Mouse (Mus musculus): ENCODE results near the gene Ankrd13c.
"Not testable (repeated sequence)": the region's sequence is repeated elsewhere in the genome, so short reads cannot be mapped to it uniquely, and the experiment has no call there.

Gene Ankrd13c

DNA sequence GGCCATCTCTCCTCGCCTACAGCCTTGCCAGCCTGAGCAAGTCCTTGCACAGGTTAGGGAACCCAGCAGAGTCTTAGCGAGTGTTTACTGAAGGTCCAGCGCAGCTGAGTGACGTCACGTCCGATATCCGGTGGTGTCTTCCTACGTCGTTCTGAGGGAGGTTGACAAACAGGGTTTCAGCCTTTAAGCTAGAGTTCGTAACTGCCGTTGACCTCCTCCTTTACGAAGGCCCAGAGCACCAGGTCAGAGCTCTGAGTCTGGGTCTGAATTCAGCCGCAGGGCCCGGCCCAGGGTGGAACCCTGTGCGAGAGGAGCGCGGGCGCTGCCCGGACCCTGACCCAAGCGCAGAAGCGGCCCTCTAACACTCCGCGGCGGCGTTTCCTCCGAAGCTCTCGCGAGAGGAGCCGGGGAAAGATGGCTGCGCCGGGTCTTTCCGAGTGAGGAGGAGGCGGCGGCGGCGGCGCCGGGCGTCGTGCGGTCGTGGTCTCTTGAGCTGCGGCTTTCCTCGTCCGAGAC, at the start of gene Ankrd13c:
TSS of gene Ankrd13c (plus strand) at position 397 of the 516 bp plus-strand sequence.
- peak; percentile 92 for DNase-seq

DNA sequence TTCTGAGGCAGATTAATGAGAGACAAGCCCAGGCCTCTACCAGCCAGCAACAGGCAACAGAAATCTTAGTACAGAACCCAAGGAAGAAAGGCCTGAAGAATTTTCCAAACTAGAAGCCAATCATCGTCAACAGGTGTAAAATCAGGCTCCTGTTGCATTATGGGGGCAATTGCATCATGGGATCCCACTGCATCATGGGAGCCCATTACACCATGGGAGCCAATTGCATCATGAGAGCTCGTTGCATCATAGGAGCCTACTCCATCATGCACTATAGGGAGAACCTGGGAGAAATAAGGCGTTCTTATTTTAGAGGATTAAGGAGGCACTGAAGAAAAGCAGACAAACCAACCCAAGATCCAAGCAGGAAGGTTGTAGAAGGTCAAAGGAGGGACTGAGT, 49.4 kb upstream of the Ankrd13c start:
- DNase-seq: no peak

DNA sequence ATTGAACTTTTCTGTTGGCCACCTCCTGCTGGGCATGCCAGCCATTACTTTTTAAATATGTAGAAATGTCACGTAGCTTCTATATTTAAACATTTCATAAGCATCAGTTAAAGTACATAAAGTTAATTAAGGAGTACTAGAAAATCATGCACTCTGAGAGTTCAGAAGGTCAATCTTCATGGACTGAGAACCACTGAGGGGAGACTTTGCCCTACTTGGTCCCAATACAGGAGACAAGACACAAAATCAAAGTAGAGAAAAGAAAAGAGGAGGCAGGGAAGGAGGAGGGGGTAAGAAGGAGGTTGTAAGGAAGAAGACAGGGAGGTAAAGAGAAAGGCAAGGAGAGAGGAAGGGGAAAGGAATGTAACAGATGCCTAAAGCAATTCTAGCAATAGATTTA, 47.1 kb upstream of the Ankrd13c start:
- no peak for DNase-seq

DNA sequence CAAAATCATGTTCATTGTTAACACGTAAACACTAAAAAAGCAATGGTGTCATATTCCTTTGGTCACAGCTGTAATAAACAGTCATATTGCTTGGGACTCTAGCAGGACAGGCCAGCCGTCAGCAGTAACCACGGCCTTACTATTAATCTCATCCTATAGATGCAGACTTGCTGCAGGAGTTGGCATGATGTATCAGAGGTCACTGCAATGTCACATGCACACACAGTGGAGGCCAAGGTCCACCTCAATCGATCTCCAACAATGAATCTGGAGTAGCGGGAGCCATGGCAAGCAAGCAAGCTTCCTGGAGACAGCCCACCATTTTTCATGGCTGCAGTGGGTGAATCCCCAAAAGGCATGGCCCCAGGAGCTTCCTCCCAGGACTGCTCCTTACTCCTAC, 45.3 kb upstream of the Ankrd13c start:
- DNase-seq: no peak

DNA sequence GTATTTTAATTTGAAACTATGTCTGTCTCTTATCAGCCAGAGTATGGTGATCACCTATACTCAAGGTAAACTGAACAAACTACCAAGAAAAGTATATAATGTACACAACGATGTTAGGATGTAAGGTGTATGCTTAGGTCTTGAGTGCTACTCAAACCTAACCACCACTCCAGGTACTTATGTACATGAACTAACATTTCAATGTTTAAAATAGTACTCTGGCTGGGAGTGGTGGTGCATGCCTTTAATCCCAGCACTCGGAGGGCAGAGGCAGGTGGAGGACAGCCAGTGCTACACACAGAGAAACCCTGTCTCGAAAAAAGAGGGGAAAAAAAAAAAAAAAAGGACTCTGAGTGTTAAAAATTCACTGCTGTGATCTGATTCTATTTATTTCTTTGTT, 38.9 kb upstream of the Ankrd13c start:
- no peak for DNase-seq

DNA sequence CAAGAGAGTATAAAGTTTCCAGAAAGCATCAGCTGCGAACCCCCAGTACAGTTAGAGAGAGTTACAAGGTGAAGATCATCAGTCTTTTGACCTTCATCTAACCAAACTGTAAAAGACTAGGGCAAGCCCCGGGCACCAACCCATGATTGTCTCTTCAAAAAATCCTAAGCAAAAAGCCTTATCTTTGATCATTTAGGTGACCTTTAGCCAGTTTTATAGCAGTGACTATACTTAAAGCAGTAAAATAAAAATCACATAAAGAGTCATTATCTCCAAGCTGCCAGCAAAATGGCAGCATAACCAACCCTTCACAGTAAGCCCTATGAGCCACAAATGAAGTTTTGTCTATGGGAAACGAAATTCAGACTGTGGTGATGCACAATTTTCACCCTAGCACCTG, 36.8 kb upstream of the Ankrd13c start:
- no peak for DNase-seq

DNA sequence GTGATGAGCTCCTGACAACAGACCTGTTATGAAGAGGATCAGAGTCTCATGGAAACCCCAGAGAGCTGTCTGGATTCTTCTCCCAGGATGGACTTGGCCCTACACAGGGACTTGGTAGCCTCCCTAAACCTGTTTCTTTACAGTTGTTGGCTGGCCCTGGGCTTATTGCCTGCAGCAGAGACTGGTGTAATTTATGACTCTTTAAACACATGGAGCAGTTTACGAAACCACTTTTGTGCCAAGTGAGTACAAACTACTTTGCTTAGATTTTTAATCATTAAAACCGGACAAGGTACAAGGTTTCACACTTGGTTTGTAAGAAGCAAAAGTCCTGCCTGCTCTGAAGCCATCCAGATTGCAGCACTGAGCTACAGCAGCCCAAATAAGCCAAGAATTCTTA, 34.9 kb upstream of the Ankrd13c start:
- peak; percentile 75 for DNase-seq

DNA sequence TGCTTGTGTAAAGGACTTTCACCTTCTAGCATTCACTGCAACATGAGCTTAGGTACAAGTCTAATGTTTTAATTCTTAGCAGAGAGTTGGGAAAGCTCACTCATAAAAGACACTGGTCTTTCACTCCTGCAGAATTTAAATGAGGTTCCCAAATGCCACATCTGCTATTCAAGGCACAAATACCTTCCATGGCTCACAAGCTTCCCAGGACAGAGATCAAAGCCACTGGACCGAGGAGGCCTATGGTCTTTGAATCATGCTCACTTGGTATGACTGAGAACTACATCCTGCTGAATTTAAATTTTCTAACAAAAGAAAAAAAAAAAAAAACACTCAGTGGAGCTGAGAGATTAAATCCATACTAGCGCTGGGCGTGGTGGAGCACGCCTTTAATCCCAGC, 30.7 kb upstream of the Ankrd13c start:
- DNase-seq: peak; percentile 78

DNA sequence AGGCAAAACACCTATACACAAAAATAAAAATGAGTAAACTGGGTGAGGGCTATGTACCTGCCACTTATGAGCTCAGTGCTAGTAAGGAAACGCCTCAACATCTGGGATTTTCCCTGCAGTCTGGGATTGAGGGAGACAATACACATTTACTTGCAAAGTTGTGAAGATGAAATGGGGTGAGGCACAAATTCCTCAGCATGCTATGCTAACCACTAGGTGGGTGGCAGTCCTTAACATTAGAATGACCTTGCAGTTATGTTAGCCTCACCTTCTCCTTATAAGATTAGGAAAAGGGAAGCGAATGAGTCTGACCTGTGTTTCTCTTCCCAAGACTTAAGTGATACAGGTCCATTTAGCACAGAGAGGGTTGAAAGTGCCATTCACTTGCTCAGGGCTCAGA, 25.7 kb upstream of the Ankrd13c start:
- DNase-seq: no peak

DNA sequence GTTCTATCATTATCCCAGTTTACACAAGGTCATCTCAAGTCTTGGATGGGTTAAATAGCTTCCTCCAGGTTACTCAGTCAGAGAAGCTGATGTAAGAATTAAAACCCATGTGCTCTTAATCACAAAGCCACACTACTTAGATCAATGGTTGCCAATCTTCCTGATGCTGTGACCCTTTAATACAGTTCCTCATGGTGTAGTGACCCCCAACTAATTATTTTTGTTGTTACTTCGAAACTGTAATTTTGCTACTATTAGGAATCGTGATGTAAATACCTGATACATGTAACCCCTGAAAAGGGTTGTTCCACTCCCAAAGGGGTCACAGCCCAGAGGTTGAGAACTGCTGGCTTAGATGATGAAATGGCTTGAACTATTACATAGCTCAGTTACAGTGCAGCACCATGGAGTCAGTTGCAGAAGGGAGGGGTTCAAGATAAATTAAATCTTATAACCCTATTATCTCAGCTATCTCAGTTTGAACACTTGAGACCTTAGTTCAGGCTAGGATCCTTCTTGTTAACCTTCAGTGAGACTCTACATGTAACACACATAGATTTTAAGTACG, 23.7 kb upstream of the Ankrd13c start:
- no peak for DNase-seq

DNA sequence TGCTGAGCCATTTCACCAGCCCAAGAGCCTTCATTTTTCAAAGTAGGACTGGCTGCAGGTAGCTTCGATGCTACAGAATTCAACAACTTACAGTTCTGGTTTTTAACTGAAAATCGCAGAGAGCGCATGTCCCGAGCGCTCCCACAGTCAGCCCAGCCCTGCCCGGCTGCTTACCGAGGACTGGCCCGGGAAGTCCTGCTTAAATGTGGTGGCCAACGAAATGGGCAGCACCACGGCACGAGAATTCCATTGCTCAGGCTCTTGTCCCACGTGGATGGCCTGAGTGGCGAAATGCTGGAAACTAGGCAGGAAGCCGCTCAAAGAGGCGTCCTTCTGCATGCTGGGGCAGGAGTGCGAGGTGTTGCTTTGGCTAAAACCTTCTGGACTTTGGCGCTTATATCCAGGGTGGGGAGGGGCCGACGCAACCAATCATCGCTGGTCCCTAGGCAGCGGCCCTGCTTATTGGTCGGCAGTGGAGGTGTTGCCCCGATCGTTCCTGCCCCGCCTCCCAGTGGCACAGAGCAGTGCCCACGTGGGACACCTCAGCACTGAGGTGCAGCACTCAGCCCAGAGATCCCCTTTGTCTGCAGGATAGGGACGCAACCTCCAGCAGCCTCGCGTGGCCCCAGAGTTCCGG, 22.2 kb upstream of the Ankrd13c start, which contains the start of gene Cth:
TSS of gene Cth (minus strand) at position 386 of the 637 bp plus-strand sequence.
- DNase-seq: peak; percentile 98

DNA sequence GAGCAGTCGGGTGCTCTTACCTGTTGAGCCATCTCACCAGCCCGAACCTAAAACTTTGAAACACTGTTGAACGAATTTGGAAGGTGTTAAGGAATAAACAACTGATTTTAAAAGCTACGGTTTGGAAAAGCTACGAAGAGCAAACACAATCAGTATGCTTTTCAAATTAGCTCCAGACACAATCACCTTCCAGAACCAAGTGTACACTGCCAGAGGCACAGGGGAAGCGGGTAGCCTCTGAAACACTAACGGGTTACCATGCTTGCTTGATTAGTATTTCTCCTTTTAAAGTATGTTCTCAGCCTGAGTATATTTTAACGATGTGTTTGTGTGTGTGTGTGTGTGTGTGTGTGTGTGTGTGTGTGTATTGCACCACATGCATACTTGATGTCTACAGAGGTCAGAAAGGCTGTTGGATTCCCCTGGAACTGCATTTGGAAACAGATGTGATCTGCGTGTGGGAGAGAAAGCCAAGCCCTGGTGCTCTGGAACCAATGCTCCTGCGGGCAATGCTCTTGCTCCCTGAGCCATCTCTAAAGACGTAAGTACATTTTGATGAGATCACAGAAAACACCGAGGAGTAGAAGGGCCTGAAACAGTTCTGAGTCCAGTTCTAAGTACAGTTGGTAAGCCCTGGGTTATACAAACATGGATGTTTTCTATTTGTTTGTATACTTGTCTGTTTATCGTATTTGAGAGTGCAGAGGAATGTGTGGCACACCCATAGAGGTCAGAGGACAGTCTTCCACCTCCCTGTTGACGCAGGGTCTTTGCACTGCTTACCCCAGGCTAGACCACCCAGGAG, 21.1 kb upstream of the Ankrd13c start:
- DNase-seq: peak; percentile 26

DNA sequence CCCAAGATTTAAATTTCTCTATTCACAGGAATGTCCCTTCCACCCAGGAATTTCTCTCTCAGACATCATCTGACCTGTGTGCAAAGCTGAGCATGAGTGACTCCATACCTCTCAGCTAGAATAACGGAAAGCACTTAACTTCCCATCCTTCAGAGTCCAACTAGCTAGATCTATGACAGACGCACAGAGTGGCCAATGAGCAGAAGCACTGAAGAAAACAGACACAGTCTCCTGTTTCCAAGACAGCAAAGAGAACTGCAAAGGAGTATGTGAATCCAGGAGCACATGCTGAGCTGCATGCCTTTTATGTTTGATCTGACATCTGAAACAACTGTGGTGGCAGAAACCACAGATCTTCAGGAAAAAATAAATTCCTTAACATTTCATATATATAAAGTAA, 20.3 kb upstream of the Ankrd13c start:
- no peak for DNase-seq

DNA sequence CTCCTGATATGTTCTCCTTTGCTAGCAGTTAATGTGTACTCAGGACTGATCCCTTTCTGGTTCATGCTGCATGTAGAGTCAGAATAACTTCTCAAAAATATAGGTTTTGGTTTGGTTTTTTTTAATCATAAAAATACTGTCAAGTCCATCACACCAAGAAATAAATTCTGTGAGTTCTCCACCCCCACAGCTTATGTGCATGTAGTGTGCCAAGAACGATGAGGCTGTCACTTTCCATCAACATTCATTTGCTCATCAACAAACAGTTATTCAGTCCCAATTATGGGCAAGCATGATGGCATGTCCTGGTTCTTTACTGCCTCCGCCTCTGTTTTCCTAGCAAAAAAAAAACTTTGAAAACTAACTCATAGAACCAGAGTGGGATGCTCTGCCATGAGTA, 18.3 kb upstream of the Ankrd13c start:
- DNase-seq: no peak

DNA sequence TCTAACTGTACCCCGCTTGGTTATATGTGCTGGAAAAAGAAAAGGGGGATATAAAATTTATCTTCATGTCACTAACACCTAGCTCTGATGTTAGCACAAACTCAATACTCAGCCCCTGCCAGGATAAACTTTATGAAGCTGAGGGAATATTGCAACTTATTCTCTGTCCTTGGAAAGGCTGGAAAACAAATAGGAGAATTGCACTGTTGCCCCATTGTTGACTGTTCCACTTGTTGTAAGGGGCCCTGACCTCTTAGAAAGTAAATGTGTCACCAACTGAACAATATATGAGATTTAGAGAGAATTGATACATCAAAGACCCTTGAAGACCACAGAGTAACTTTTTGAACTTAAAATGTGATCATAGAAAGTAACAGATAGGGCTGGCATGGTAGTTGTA, 17.6 kb upstream of the Ankrd13c start:
- no peak for DNase-seq

DNA sequence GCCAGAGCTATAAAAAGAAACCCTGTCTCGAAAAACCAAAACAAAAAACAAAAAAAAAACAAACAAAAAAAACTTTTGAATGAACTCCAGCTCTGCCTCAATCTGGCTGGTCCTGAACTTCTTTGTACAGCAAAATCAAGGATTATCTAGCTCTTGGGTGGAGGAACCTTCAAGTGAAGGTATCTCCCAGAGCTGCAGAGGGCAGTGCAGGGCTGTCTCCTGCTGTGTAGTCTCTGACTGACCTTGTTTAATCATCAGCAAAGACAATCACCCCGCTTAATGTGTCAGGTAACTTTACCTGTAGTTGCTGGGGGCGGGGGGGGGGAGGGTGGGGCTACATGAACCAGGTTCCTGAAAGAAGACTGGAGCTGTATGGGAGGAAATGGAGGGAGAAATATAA, 15.4 kb upstream of the Ankrd13c start:
- peak; percentile 58 for DNase-seq

DNA sequence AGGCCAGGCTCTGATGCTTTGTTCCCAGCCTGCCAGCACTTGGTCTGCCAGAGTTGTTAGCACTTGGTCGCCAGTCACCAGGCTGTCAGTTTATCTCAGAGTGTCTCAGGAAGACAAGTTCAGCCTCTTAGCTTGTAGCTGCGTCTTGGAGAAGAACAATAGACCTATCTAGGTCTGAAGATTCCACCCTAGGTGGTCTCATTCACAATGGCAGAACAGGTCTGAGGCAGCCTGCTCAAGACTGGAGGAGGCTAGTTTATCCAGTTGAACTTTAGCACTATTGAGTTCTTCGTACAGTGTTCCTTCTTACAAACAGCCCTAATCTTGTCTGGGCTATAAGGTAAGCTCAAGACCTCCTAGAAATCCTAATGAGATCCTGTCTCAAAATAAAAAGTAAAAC, 15.0 kb upstream of the Ankrd13c start:
- no peak for DNase-seq

DNA sequence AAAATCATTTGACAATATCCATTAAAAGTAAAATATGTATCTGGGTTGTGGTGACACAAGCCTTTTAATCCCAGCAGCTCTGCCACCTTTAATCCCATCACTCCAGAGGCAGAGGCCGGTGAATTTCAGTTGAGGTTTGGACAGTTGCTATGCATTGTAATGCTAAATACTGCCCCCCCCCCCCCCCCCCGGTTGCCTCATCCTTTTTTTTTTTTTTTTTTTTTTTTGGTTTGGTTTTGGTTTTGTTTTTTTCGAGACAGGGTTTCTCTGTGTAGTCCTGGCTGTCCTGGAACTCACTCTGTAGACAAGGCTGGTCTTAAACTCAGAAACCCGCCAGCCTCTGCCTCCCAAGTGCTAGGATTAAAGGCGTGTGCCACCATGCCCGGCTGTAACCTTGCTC, 13.8 kb upstream of the Ankrd13c start:
- DNase-seq: not testable (repeated sequence)

DNA sequence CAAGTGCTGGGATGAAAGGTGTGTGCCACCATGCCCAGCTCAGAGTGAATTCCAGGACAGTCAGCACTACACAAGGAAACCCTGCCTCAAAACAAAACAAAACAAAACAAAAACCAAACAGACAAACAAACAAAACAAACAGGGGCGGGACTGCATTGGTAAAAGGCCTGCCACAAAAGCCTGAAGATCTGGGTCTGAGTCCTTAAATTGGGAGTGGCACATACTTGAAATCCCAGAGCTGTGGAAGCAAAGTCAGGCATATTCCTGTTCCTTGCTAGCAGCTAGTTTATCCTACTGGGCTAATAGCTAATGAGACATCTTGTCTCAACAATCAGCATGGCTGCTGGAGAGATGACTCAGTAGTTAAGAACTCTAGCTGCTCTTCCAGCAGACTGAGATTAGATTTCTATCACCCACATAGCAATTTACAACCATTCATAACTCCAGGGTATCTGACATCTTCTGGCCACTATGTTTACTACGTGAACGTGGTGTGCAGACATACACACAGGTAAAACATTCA, 12.7 kb upstream of the Ankrd13c start:
- DNase-seq: no peak

DNA sequence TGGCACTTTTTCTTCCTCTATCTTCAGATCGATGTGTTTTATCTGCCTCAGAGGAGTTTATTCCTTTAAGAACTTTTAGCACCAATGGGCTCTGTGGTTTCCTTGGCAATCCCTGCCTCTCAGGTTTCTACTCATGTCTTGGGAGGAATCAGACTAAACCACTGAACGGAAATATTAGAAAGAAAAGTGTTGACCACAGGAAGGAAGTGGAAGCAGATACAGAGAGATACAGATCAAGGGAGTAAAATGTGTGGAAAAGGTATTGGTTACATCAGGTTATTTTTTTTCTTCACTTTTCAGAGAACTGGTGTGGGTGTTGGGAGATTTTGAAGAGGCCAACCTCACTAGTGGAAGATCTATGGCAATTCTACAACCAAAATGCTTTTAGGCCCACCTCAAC, 8.5 kb upstream of the Ankrd13c start:
- DNase-seq: no peak

DNA sequence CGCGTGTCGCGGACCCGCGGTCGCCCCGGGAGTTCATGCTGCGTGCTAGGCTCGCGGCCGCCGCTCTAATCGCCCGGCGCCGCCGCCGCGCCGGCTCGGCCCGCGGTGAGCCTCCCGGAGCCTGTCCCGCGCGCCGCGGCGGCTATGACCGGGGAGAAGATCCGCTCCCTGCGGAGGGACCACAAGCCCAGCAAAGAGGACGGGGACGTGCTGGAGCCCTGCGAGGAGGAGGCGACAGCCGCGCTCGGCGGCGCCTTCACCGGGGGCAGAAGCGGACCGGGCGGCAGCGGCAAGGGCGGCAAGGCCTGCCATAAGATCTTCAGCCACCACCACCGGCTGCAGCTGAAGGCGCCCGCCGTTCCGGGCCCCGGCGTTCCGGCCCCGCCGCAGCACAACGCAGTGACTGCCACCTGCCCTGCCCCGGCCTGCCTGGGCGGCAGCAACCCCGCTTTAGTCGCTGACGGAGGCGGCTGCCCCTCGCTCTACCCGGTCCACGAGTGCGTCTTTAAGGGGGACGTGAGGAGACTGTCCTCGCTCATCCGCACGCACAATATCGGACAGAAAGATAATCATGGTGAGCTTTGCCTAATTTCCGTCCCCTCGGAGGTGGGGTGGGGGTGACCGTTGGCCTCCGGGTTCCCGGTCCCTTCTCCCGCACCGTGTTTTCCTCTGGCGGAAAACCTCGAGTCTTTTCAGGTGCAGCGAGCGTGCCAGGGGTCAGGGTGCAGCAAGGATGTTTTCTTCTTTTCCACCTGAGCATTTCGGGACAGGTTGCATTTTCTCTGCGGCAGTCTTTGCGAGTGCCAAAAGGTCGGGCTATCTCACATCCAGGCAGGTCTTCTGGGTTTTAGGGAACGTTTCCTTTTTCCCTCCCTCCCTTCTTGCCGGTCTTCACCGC, 593 bp downstream of the Ankrd13c start:
- peak; percentile 73 for DNase-seq

DNA sequence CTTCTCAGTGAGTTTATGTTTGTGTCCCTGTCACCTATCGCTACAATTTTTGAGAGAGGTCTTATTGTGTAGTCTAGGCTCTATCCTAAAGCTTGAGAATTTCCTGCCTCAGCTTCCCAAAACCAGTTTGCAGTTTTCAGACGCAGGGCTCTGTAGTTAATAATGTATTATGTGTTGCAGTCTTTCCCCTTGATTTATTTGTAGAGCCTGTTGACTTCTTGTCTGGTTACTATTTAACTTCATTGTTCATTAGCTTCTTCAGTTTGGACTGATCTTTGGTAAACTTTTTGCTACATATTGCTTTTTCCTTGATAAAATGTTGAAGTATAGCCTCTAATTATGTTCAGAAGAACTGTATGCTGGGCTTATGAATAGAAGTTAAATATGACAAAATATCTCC, 5.7 kb downstream of the Ankrd13c start:
- no peak for DNase-seq

DNA sequence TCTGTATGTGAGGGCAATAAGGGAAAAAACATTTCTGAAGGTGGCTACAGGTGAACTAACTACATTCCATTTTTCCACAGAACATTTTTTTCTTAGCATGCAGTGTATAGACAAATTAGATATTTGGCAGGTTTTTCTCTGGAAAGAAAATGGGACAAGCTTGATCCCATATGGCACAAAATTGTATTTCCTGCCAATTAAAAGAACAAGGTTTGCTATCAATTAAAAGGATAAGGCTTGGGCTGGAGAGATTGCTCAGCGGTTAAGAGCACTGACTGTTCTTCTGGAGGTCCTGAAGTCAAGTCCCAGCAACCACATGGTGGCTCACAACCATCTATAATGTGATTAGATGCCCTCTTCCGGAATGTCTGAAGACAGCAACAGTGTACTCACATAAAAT, 8.4 kb downstream of the Ankrd13c start:
- no peak for DNase-seq

Measured in kidney, adult 11 months (tissue).